Mouse (Mus musculus) lung, embryonic 15.5 days (tissue): ENCODE measurements around the gene Grm4. TPM values are rescaled to one million over a fixed set of nuclear protein-coding genes. Genes with fewer than 3 reads are reported as not detected.

Experiments used
- polyA plus RNA-seq: library from polyadenylated mRNA; unstranded; fragments of >200 nt; fragmentation: Nextera tagmentation; extraction: Ambion mirVana; gene quantifications from 2 replicates; pipeline ENCODE4 v1.2.1, GENCODE M21; 2015

Gene Grm4
- polyA plus RNA-seq, 1 experiment from 2014 or later, result 0.07 TPM

Other genes starting within 250 kb of the Grm4 start
- 238 and 240 TPM in 2 replicates for gene Hmga1, start 35.1 kb upstream of the Grm4 start, polyA plus RNA-seq
- gene AI413582, start 44.4 kb upstream of the Grm4 start, polyA plus RNA-seq, result 20.1 and 21.4 TPM in 2 replicates
- gene Nudt3, start 102.1 kb upstream of the Grm4 start, polyA plus RNA-seq, result 92.0 and 95.9 TPM in 2 replicates
- not detected in 2 replicates for gene RPS10-NUDT3, start 113.8 kb upstream of the Grm4 start, polyA plus RNA-seq
- gene Rps10, start 115.3 kb upstream of the Grm4 start, polyA plus RNA-seq, result 868 and 923 TPM in 2 replicates
- 0.61 and 0.93 TPM in 2 replicates for gene Pacsin1, start 134.1 kb upstream of the Grm4 start, polyA plus RNA-seq
- 1.7 and 2.2 TPM in 2 replicates for gene Spdef, start 207.6 kb upstream of the Grm4 start, polyA plus RNA-seq